Comparison of ENCODE assay signal across 7 mouse cellular contexts in the genomic region with DNA sequence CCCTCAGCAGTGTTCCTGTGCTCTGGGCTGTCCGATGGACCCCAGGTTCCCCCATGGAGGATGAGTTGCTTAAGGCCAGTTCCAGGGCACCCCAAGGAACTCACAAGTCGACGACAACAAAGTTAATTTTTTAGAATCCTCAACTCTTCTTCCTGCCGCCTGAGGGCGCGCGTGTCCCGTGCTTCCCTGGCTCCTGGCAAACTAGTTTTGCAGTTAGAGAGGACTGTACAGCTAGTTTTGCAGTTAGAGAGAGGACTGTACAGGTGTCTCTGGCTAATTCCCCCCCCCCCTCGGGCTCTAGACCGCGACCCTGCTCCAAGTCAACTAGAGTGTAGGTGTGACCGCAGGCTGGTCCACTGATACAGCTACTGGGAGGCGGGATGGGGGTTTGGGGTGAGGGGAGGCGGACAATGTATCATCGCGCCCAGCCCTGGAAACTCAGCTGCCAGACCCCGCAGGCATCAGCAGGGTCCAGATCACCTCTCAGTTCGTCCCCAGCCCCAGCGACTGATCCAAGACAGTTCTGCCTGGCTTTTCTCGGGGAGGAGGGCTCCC. TPM values are rescaled to one million over a fixed set of nuclear protein-coding genes. Genes with fewer than 3 reads are reported as not detected.
DNase-seq lines count a peak whose midpoint lies in the region; ATAC-seq and TF ChIP-seq lines count a peak whose summit lies in the region.

No protein-coding gene starts in this region.

- no peak for ATAC-seq in heart, embryonic 15.5 days (replicated peaks; ENCODE audit: insufficient number of reproducible peaks, insufficient read depth, low FRiP score, low read depth)
- peak; percentile 25; the same call in 1 of the 2 replicates for ATAC-seq in megakaryocyte-erythroid progenitor cell, adult 5-6 weeks (replicated peaks; ENCODE audit: low FRiP score, low TSS enrichment, poor library complexity, severe bottlenecking)

- peak overlapping the region; percentile 81; the same call in 1 of the 2 replicates for H3K4me2 ChIP-seq in heart, embryonic 15.5 days

- no peak overlapping the region for H3K9ac ChIP-seq in heart, embryonic 15.5 days

- H3K27ac ChIP-seq in embryonic facial prominence, embryonic 10.5 days (replicated peaks) = peak overlapping the region; percentile 89
- H3K27ac ChIP-seq in heart, embryonic 15.5 days = no peak overlapping the region
- no peak overlapping the region for H3K27ac ChIP-seq in spleen, adult 2 months (ENCODE audit: insufficient read depth, low read length)

- no peak overlapping the region for H3K4me3 ChIP-seq in embryonic facial prominence, embryonic 10.5 days
- H3K4me3 ChIP-seq in heart, embryonic 15.5 days = no peak overlapping the region
- no peak overlapping the region for H3K4me3 ChIP-seq in spleen, adult 2 months (ENCODE audit: extremely low read depth, insufficient read depth, insufficient read length)

- peaks cover 25% of the 10 kb centered on the region for H3K36me3 ChIP-seq in embryonic facial prominence, embryonic 10.5 days (replicated peaks)
- peaks cover 16% of the 10 kb centered on the region for H3K36me3 ChIP-seq in heart, embryonic 15.5 days
- peaks cover 6% of the 10 kb centered on the region for H3K36me3 ChIP-seq in spleen, adult 2 months (ENCODE audit: control insufficient read depth, insufficient read depth, low read length)

- DNase-seq in ES-CJ7 (ENCODE audit: low read depth, low spot score) = peak; percentile 75
- DNase-seq in adrenal gland, postnatal 10 days = peak; percentile 83
- DNase-seq in embryonic facial prominence, embryonic 10.5 days (ENCODE audit: low spot score) = peak; percentile 82
- peak; percentile 46 to 54 for DNase-seq in layer of hippocampus, postnatal 36 days
- DNase-seq in spleen, adult 2 months (ENCODE audit: low read depth in 1 of 2, low spot score in 2 of 2) = peak; percentile 58 to 76

- H3K27me3 ChIP-seq in embryonic facial prominence, embryonic 10.5 days (replicated peaks; ENCODE audit: low read depth, poor library complexity, severe bottlenecking) = 0 out of 2 replicates have a peak, but pooled peaks cover 12% of the 10 kb centered on the region
- H3K27me3 ChIP-seq in heart, embryonic 15.5 days = no peaks in the 10 kb centered on the region
- no peaks in the 10 kb centered on the region for H3K27me3 ChIP-seq in spleen, adult 2 months (ENCODE audit: control insufficient read depth, insufficient read depth, low read length)

- WGBS in embryonic facial prominence, embryonic 10.5 days = 20% methylated on average over 20 of the region's 20 CpGs
- WGBS in heart, embryonic 15.5 days = 22% methylated on average over 20 of the region's 20 CpGs
- 30% methylated on average over 20 of the region's 20 CpGs for WGBS in spleen, adult 2 months

- H3K4me1 ChIP-seq in embryonic facial prominence, embryonic 10.5 days = peaks cover 35% of the 10 kb centered on the region
- peaks cover 20% of the 10 kb centered on the region for H3K4me1 ChIP-seq in heart, embryonic 15.5 days (replicated peaks)
- peaks cover 15% of the 10 kb centered on the region for H3K4me1 ChIP-seq in spleen, adult 2 months (ENCODE audit: control insufficient read depth, insufficient read depth, insufficient read length)

- no peak for TF ChIP-seq POLR2A in spleen, adult 2 months (IDR thresholded peaks at IDR 0.05; ENCODE audit: low read depth, low read length)

- TF ChIP-seq CTCF in spleen, adult 2 months (IDR thresholded peaks at IDR 0.05; ENCODE audit: extremely low read depth, insufficient read depth, insufficient read length, insufficient replicate concordance) = peak; percentile 99

- H3K9me3 ChIP-seq in embryonic facial prominence, embryonic 10.5 days = no peaks in the 10 kb centered on the region
- H3K9me3 ChIP-seq in heart, embryonic 15.5 days (replicated peaks) = no peaks in the 10 kb centered on the region

RNA-seq across cellular contexts. Expression of gene Fam207a, which starts 1.6 kb away (rescaled TPM):
- 10 to 100 TPM; 17.6 to 19.4 TPM for total RNA-seq in adrenal gland, postnatal 10 days (2021)
- polyA plus RNA-seq in embryonic facial prominence, embryonic 10.5 days (2016; fragmentation: Nextera tagmentation; extraction: Ambion mirVana) = 43.9 and 46.9 TPM in 2 replicates
- polyA plus RNA-seq in heart, embryonic 15.5 days (2015; fragmentation: Nextera tagmentation; extraction: Ambion mirVana) = 21.3 and 28.1 TPM in 2 replicates
- total RNA-seq in layer of hippocampus, postnatal 36 days (2021) = 10 to 100 TPM; 35.1 to 37.4 TPM
- total RNA-seq in megakaryocyte-erythroid progenitor cell, adult 5-6 weeks (2014; fragmentation: Nextera tagmentation) = 19.8 and 20.0 TPM in 2 replicates
- 28.5 and 30.5 TPM in 2 replicates for total RNA-seq in megakaryocyte-erythroid progenitor cell, adult 5-6 weeks (2017)
- polyA plus RNA-seq in spleen, adult 2 months (2012; rRNA removed) = 21.1 and 25.6 TPM in 2 replicates

RNA-seq across cellular contexts. Expression of gene Itgb2, which starts 12.9 kb away (rescaled TPM):
- 1 to 10 TPM; 8.1 to 9.2 TPM for total RNA-seq in adrenal gland, postnatal 10 days (2021)
- 0.60 and 1.3 TPM in 2 replicates for polyA plus RNA-seq in embryonic facial prominence, embryonic 10.5 days (2016; fragmentation: Nextera tagmentation; extraction: Ambion mirVana)
- polyA plus RNA-seq in heart, embryonic 15.5 days (2015; fragmentation: Nextera tagmentation; extraction: Ambion mirVana) = 2.1 and 6.2 TPM in 2 replicates
- 1 to 10 TPM; 3.6 TPM for total RNA-seq in layer of hippocampus, postnatal 36 days (2021)
- 10.4 and 26.2 TPM in 2 replicates for total RNA-seq in megakaryocyte-erythroid progenitor cell, adult 5-6 weeks (2014; fragmentation: Nextera tagmentation)
- 13.2 and 14.2 TPM in 2 replicates for total RNA-seq in megakaryocyte-erythroid progenitor cell, adult 5-6 weeks (2017)
- polyA plus RNA-seq in spleen, adult 2 months (2012; rRNA removed) = 154 and 176 TPM in 2 replicates
